Mouse (Mus musculus) heart, postnatal 0 days (tissue): Measurements from ENCODE around the gene Slco4a1. TPM values are rescaled to one million over a fixed set of nuclear protein-coding genes. Genes with fewer than 3 reads are reported as not detected.

Source experiments
- ATAC-seq: fragments of 200-750 bp; cut with Nextera tagmentation; 2 replicates; pipeline ENCODE4 v1.8.0; 2017; ENCODE audit warnings: low read depth, moderate number of reproducible peaks, moderate library complexity; ENCODE audit not compliant: insufficient read depth
- DNase-seq: peaks from one replicate; pipeline ENCODE4 v3.0.0-alpha.2; 2016; ENCODE audit warnings: low spot score
- H3K27ac ChIP-seq: fragments of 300-500 bp; sonication (generic); 2 replicates; pipeline ENCODE4 v1.5.1; 2014; ENCODE audit warnings: low read depth, mild to moderate bottlenecking
- H3K27me3 ChIP-seq: fragments of 300-500 bp; sonication (generic); 2 replicates; pipeline ENCODE4 v1.6.1; 2014; ENCODE audit warnings: low read length, mixed read lengths; ENCODE audit not compliant: control insufficient read depth, insufficient read depth
- H3K36me3 ChIP-seq: fragments of 300-500 bp; sonication (generic); replicated peaks from 2 replicates; pipeline ENCODE4 v1.6.1; 2014; ENCODE audit warnings: low read length, mixed read lengths; ENCODE audit not compliant: control insufficient read depth, insufficient read depth
- H3K4me1 ChIP-seq: fragments of 300-500 bp; sonication (generic); 2 replicates; pipeline ENCODE4 v1.6.1; 2014; ENCODE audit warnings: antibody characterized with exemption; ENCODE audit not compliant: control insufficient read depth, insufficient read depth
- H3K4me2 ChIP-seq: fragments of 300-500 bp; sonication (generic); 2 replicates; pipeline ENCODE4 v1.6.1; 2014; ENCODE audit warnings: low read depth, mild to moderate bottlenecking, low read length, moderate library complexity
- H3K4me3 ChIP-seq: fragments of 300-500 bp; sonication (generic); 2 replicates; pipeline ENCODE4 v1.5.1; 2014; ENCODE audit warnings: low read depth, low read length
- H3K9ac ChIP-seq: fragments of 300-500 bp; sonication (generic); replicated peaks from 2 replicates; pipeline ENCODE4 v1.6.1; 2014; ENCODE audit warnings: low read depth, low read length, mixed read lengths
- H3K9me3 ChIP-seq: fragments of 300-500 bp; sonication (generic); replicated peaks from 2 replicates; pipeline ENCODE4 v1.6.1; 2016; ENCODE audit warnings: low read length; ENCODE audit not compliant: control insufficient read depth
- CTCF ChIP-seq: IDR thresholded peaks from 2 replicates; pipeline ENCODE4 v1.5.1; 2016; ENCODE audit warnings: antibody characterized with exemption, control low read depth, low read depth
- EP300 ChIP-seq: IDR thresholded peaks from 2 replicates; pipeline ENCODE4 v1.6.1; 2016; ENCODE audit warnings: antibody characterized with exemption, low read depth
- WGBS: fragments of 180-500 bp; shearing (Covaris S2); extraction: QIAGEN DNeasy Blood & Tissue Kit; methylation state at CpG from one replicate; pipeline ENCODE4 v1.1.7; 2014; 5-methylcytosine and 5-hydroxymethylcytosine counted together
- polyA plus RNA-seq: library from polyadenylated mRNA; unstranded; fragments of >200 nt; fragmentation: Nextera tagmentation; extraction: Ambion mirVana; gene quantifications from 2 replicates; pipeline ENCODE4 v1.2.1, GENCODE M21; 2015
- total RNA-seq: library from RNA; depleted of rRNA; stranded (reverse); fragments of >200 nt; gene quantifications from 2 replicates; pipeline ENCODE4 v1.2.3, GENCODE M21; 2014; ENCODE audit warnings: low replicate concordance; rRNA removed

The Slco4a1 gene
- total and polyA plus RNA-seq, 2 experiments from 2014 or later: not detected

- Histone ChIP-seq H3K27ac (no peak overlapping the region), H3K4me1 (no peaks in the 10 kb centered on the region), H3K27me3 (peaks cover 21% of the 10 kb centered on the region), H3K36me3 (no peaks in the 10 kb centered on the region), H3K4me2 (no peak overlapping the region), H3K4me3 (no peak overlapping the region), H3K9me3 (no peaks in the 10 kb centered on the region), H3K9ac (no peak overlapping the region)
- TF ChIP-seq CTCF (no peak), EP300 (no peak)
- ATAC-seq: no peak
- DNase-seq: no peak
- WGBS: 62% methylated on average over 5 of the region's 5 CpGs
Measured at GRCm38 (mm10) chr2:180521437-180522221, 65.6 kb downstream of the Slco4a1 start.

- no peaks in the 10 kb centered on the region for H3K9me3 ChIP-seq
- 53% methylated on average over 4 of the region's 4 CpGs for whole genome bisulfite sequencing
- no peaks in the 10 kb centered on the region for H3K36me3 ChIP-seq
- no peak overlapping the region for H3K27ac ChIP-seq
- H3K4me2 ChIP-seq: no peak overlapping the region
- TF ChIP-seq CTCF (no peak), EP300 (no peak)
- H3K9ac ChIP-seq: no peak overlapping the region
- ATAC-seq: no peak
- H3K4me3 ChIP-seq: no peak overlapping the region
- no peaks in the 10 kb centered on the region for H3K4me1 ChIP-seq
- DNase-seq: no peak
- peaks cover 33% of the 10 kb centered on the region for H3K27me3 ChIP-seq
Measured at GRCm38 (mm10) chr2:180522825-180523224, 66.8 kb downstream of the Slco4a1 start.

Other genes starting within 250 kb of the Slco4a1 start
- 69.6 and 95.7 TPM in 2 replicates for gene Lama5, start 230.4 kb upstream of the Slco4a1 start, total RNA-seq
- 16.6 and 16.9 TPM in 2 replicates for gene Lama5, start 230.4 kb upstream of the Slco4a1 start, polyA plus RNA-seq
- gene Rps21, start 198.9 kb upstream of the Slco4a1 start, total RNA-seq: 706 and 957 TPM in 2 replicates
- 356 and 378 TPM in 2 replicates for gene Rps21, start 198.9 kb upstream of the Slco4a1 start, polyA plus RNA-seq
- 14.6 and 15.3 TPM in 2 replicates for gene Cables2, start 182.7 kb upstream of the Slco4a1 start, total RNA-seq
- gene Cables2, start 182.7 kb upstream of the Slco4a1 start, polyA plus RNA-seq: 6.2 and 6.5 TPM in 2 replicates
- gene Rbbp8nl, start 166.4 kb upstream of the Slco4a1 start, total RNA-seq: not detected in 2 replicates
- not detected in 2 replicates for gene Rbbp8nl, start 166.4 kb upstream of the Slco4a1 start, polyA plus RNA-seq
- 2.7 and 5.7 TPM in 2 replicates for gene Gata5, start 121.5 kb upstream of the Slco4a1 start, total RNA-seq
- gene Gata5, start 121.5 kb upstream of the Slco4a1 start, polyA plus RNA-seq: 1.2 and 1.8 TPM in 2 replicates
- 0.08 and 1.1 TPM in 2 replicates for gene Ntsr1, start 43.7 kb downstream of the Slco4a1 start, total RNA-seq
- 0.40 and 0.75 TPM in 2 replicates for gene Ntsr1, start 43.7 kb downstream of the Slco4a1 start, polyA plus RNA-seq
- 40.5 and 54.3 TPM in 2 replicates for gene Mrgbp, start 125.1 kb downstream of the Slco4a1 start, total RNA-seq
- gene Mrgbp, start 125.1 kb downstream of the Slco4a1 start, polyA plus RNA-seq: 19.5 and 20.5 TPM in 2 replicates
- gene Ogfr, start 133.0 kb downstream of the Slco4a1 start, total RNA-seq: 81.0 and 81.6 TPM in 2 replicates
- 33.0 and 39.3 TPM in 2 replicates for gene Ogfr, start 133.0 kb downstream of the Slco4a1 start, polyA plus RNA-seq
- gene Col9a3, start 141.5 kb downstream of the Slco4a1 start, total RNA-seq: 0.62 and 1.3 TPM in 2 replicates
- 0.77 and 1.3 TPM in 2 replicates for gene Col9a3, start 141.5 kb downstream of the Slco4a1 start, polyA plus RNA-seq
- 0.04 and 0.12 TPM in 2 replicates for gene Tcfl5, start 186.5 kb downstream of the Slco4a1 start, total RNA-seq
- not detected in 2 replicates for gene Tcfl5, start 186.5 kb downstream of the Slco4a1 start, polyA plus RNA-seq